Mouse (Mus musculus): Measurements from ENCODE around the gene Xrcc6. TPM values are rescaled to one million over a fixed set of nuclear protein-coding genes. Genes with fewer than 3 reads are reported as not detected.

Gene Xrcc6
- 37.4 and 38.1 TPM in 2 replicates for polyA plus RNA-seq (2011; ENCODE audit: insufficient read length, low read depth, missing spikeins)

DNA sequence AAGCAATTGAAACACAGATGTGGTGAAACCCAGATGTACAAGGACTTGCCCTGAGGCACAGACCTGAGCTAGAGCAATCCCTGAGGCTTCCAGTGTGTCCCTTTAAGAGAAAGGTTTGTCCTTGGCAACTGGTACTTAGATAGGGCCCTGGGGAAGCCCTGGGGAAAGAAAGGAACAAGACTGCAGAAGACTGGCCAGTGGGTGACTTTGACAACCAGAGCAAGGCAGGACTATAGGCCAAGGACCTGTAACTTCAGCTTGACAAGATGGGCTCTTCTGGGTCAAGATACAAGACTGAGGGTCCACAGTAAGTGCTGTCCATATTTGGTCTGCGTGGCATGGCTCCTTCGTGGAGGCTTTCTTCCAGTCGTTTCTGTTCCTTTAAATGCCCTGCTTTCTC is at the start of gene Xrcc6:
Xrcc6 (plus strand) TSS at position 190 of the 400 bp plus-strand sequence.
- TF ChIP-seq CTCF (IDR thresholded peaks at IDR 0.05; ENCODE audit: borderline replicate concordance, insufficient read depth, low read length) (no peak), POLR2A (IDR thresholded peaks at IDR 0.05; ENCODE audit: low read depth, low read length) (no peak)
- H3K27ac ChIP-seq (ENCODE audit: insufficient read depth, low read length): no peak within 1 kb of the TSS
- no peak within 1 kb of the TSS for H3K4me3 ChIP-seq (ENCODE audit: insufficient read depth, low read length)
- no peaks in the 10 kb centered on the region for H3K4me1 ChIP-seq (ENCODE audit: control insufficient read depth, insufficient read depth, low read length)

GRCm38 (mm10) chr15:81938246-81938645 is 49.4 kb upstream of the Xrcc6 start:
- Histone ChIP-seq H3K4me1 (ENCODE audit: control insufficient read depth, insufficient read depth, low read length) (no peaks in the 10 kb centered on the region), H3K4me3 (ENCODE audit: insufficient read depth, low read length) (no peak overlapping the region), H3K27ac (ENCODE audit: insufficient read depth, low read length) (no peak overlapping the region)
- TF ChIP-seq CTCF (IDR thresholded peaks at IDR 0.05; ENCODE audit: borderline replicate concordance, insufficient read depth, low read length) (peak; percentile 72), POLR2A (IDR thresholded peaks at IDR 0.05; ENCODE audit: low read depth, low read length) (no peak)

DNA sequence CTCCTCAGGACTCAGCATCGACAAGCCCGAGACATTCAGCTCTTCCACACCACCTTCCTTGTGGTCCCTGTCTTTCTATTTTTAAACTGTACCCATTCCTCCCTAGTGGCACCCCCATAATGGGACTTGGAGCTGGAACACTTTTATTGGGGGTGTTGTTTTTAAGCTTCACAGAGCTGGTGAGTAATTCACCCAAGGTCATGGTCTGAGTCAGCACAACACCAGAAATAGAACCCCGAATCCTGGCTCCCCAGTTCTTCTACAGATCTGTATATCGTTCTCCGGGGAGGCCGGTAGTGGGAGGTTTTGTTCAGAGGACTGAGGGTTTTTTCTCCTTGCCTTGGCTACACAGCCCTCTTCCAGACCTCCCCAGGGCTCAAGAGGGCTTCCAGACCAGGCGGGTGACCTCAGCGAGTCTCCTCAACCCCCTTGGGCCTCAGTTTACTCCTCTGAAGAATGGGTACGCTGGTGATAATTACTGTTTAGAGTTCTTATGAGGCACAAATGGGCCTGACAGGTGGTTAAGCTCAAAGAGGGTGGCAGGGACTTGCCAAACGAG is 48.4 kb upstream of the Xrcc6 start:
- TF ChIP-seq CTCF (IDR thresholded peaks at IDR 0.05; ENCODE audit: borderline replicate concordance, insufficient read depth, low read length) (no peak), POLR2A (IDR thresholded peaks at IDR 0.05; ENCODE audit: low read depth, low read length) (no peak)
- no peak overlapping the region for H3K4me3 ChIP-seq (ENCODE audit: insufficient read depth, low read length)
- no peak overlapping the region for H3K27ac ChIP-seq (ENCODE audit: insufficient read depth, low read length)
- H3K4me1 ChIP-seq (ENCODE audit: control insufficient read depth, insufficient read depth, low read length): no peaks in the 10 kb centered on the region

DNA sequence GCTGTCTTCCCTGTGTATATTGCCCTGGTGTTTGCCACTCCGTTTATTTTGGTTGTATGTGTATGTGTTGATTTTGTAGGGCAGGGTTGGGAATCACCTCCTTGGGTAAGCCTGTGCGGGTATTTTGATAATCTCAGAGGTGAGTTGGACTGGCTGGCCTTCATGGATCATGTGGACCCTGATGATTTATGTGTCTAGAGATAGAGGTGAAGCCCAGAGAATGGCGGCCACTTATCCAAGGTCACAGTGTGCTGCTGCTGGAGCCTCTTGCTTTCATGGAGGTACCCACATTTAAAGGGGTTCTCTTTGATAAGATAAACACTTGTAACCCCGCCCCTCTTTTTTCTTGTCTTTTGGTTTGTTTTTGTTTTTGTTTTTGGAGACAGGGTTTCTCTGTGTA is 47.9 kb upstream of the Xrcc6 start:
- no peak for TF ChIP-seq POLR2A (IDR thresholded peaks at IDR 0.05; ENCODE audit: low read depth, low read length)
- no peak for TF ChIP-seq CTCF (IDR thresholded peaks at IDR 0.05; ENCODE audit: borderline replicate concordance, insufficient read depth, low read length)
- H3K27ac ChIP-seq (ENCODE audit: insufficient read depth, low read length): no peak overlapping the region
- no peak overlapping the region for H3K4me3 ChIP-seq (ENCODE audit: insufficient read depth, low read length)
- no peaks in the 10 kb centered on the region for H3K4me1 ChIP-seq (ENCODE audit: control insufficient read depth, insufficient read depth, low read length)

GRCm38 (mm10) chr15:81940219-81940618 is 47.4 kb upstream of the Xrcc6 start:
- no peak overlapping the region for H3K27ac ChIP-seq (ENCODE audit: insufficient read depth, low read length)
- H3K4me3 ChIP-seq (ENCODE audit: insufficient read depth, low read length): no peak overlapping the region
- no peaks in the 10 kb centered on the region for H3K4me1 ChIP-seq (ENCODE audit: control insufficient read depth, insufficient read depth, low read length)
- TF ChIP-seq CTCF (IDR thresholded peaks at IDR 0.05; ENCODE audit: borderline replicate concordance, insufficient read depth, low read length) (no peak), POLR2A (IDR thresholded peaks at IDR 0.05; ENCODE audit: low read depth, low read length) (no peak)

DNA sequence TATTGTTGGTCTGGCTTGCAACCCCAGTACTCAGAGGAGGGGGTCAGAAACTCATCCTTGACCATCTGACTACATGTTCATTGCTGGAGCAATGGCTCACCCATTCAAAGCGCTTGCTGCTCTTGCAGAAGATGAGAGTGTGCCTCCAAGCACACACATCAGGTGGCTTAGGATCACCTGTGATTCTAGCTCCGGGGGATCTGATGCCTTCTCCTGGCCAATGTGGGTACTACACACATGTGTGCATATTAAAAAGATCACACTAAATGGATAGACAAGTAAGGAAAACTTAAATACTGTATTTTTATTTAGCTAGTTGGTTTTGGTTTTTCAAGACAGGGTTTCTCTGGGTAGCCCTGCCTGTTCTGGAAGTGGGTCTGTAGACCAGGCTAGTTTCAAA is 46.6 kb upstream of the Xrcc6 start:
- TF ChIP-seq POLR2A (IDR thresholded peaks at IDR 0.05; ENCODE audit: low read depth, low read length): no peak
- Histone ChIP-seq H3K27ac (ENCODE audit: insufficient read depth, low read length) (no peak overlapping the region), H3K4me1 (ENCODE audit: control insufficient read depth, insufficient read depth, low read length) (no peaks in the 10 kb centered on the region), H3K4me3 (ENCODE audit: insufficient read depth, low read length) (no peak overlapping the region)

GRCm38 (mm10) chr15:81943176-81943749 is 44.4 kb upstream of the Xrcc6 start:
- Histone ChIP-seq H3K27ac (ENCODE audit: insufficient read depth, low read length) (no peak overlapping the region), H3K4me3 (ENCODE audit: insufficient read depth, low read length) (no peak overlapping the region), H3K4me1 (ENCODE audit: control insufficient read depth, insufficient read depth, low read length) (no peaks in the 10 kb centered on the region)
- no peak for TF ChIP-seq POLR2A (IDR thresholded peaks at IDR 0.05; ENCODE audit: low read depth, low read length)
- no peak for TF ChIP-seq CTCF (IDR thresholded peaks at IDR 0.05; ENCODE audit: borderline replicate concordance, insufficient read depth, low read length)

DNA sequence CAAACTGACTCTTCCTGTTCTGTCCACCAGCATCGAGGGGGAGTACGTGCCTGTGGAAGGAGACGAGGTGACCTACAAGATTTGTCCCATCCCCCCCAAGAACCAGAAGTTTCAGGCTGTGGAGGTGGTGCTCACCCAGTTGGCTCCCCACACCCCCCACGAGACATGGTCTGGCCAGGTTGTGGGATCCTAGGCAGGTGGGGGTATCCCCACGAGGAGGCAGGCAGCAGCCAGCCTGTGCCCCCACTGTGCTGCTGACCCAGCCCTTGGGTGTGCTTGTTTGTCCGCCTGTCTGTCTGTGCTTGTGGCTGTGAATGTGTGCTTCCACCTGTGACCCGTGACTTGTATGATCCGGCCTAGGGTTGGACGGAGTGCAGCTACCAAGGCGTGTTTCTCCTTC is 38.6 kb upstream of the Xrcc6 start:
- H3K4me1 ChIP-seq (ENCODE audit: control insufficient read depth, insufficient read depth, low read length): no peaks in the 10 kb centered on the region
- TF ChIP-seq CTCF (IDR thresholded peaks at IDR 0.05; ENCODE audit: borderline replicate concordance, insufficient read depth, low read length) (no peak), POLR2A (IDR thresholded peaks at IDR 0.05; ENCODE audit: low read depth, low read length) (no peak)

GRCm38 (mm10) chr15:81949476-81950131 is 38.0 kb upstream of the Xrcc6 start:
- Histone ChIP-seq H3K27ac (ENCODE audit: insufficient read depth, low read length) (no peak overlapping the region), H3K4me3 (ENCODE audit: insufficient read depth, low read length) (no peak overlapping the region), H3K4me1 (ENCODE audit: control insufficient read depth, insufficient read depth, low read length) (no peaks in the 10 kb centered on the region)
- TF ChIP-seq CTCF (IDR thresholded peaks at IDR 0.05; ENCODE audit: borderline replicate concordance, insufficient read depth, low read length): no peak
- TF ChIP-seq POLR2A (IDR thresholded peaks at IDR 0.05; ENCODE audit: low read depth, low read length): no peak

More for the DNA sequence above, 38.6 kb upstream of the Xrcc6 start:
- H3K27ac ChIP-seq (ENCODE audit: insufficient read depth, low read length): no peak overlapping the region
- H3K4me3 ChIP-seq (ENCODE audit: insufficient read depth, low read length): no peak overlapping the region

DNA sequence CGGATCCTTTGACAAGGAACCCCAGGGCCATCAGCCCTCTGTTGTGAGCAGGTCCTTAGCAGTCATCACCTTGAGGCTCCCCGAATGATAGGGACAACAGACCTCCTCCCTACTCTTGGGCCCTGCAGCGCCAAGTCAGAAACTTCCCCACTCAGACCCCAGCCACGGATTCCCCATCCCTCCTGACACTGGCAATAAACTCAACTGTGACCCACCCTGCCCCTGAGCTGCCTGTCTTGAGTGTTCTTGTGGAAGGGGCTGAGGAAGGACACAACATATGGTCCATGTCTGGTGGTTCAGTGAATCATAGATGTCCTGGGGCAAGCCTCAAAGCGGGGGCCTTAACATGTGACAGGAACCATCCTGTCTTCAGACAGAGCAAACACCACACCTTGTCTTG is 36.9 kb upstream of the Xrcc6 start:
- no peak overlapping the region for H3K27ac ChIP-seq (ENCODE audit: insufficient read depth, low read length)
- TF ChIP-seq CTCF (IDR thresholded peaks at IDR 0.05; ENCODE audit: borderline replicate concordance, insufficient read depth, low read length): no peak
- no peak for TF ChIP-seq POLR2A (IDR thresholded peaks at IDR 0.05; ENCODE audit: low read depth, low read length)

More for the DNA sequence above, 36.9 kb upstream of the Xrcc6 start:
- no peaks in the 10 kb centered on the region for H3K4me1 ChIP-seq (ENCODE audit: control insufficient read depth, insufficient read depth, low read length)
- no peak overlapping the region for H3K4me3 ChIP-seq (ENCODE audit: insufficient read depth, low read length)

Data from embryonic fibroblast, embryonic 13.5 days (primary cell).